In genomic region chr12:75280502-75280901, GRCm38 (mm10) we compare ENCODE assay signal across 8 mouse cellular contexts. TPM values are rescaled to one million over a fixed set of nuclear protein-coding genes. Genes with fewer than 3 reads are reported as not detected.
A peak's percentile ranks its signal among the peaks of the same experiment; 100 is the strongest.
DNase-seq lines count a peak whose midpoint lies in the region; TF ChIP-seq lines count a peak whose summit lies in the region.

No protein-coding gene starts in this region.

- intact Hi-C loops in left cerebral cortex, postnatal 36 days (cut with DNase I) = loop anchor here (5.0 kb wide), 1 partner anchor 107 kb away; no protein-coding TSS in a partner anchor

- no peak for TF ChIP-seq POLR2A in brain, embryonic 14.5 days (IDR thresholded peaks at IDR 0.05; ENCODE audit: borderline replicate concordance, extremely low read depth, insufficient read depth, insufficient read length, poor library complexity, severe bottlenecking)

- peak; percentile 29; the same call in 1 of the 2 replicates for TF ChIP-seq CTCF in brain, embryonic 14.5 days (IDR thresholded peaks at IDR 0.05; ENCODE audit: borderline replicate concordance, extremely low read depth, insufficient read depth, insufficient read length)

- DNase-seq in gastrocnemius, adult 18-20 months (ENCODE audit: low spot score) = peak; percentile 46
- no peak for DNase-seq in gastrocnemius, adult 8-10 months (ENCODE audit: low spot score in 2 of 2)
- DNase-seq in 3T3-L1 (ENCODE audit: low read depth, low spot score) = peak; percentile 76
- no peak for DNase-seq in brain, embryonic 14.5 days (ENCODE audit: low read depth)
- peak; percentile 11 to 26 for DNase-seq in kidney, postnatal 36 days
- no peak for DNase-seq in right cerebral cortex, postnatal 14 days
- DNase-seq in left cerebral cortex, postnatal 36 days (ENCODE audit: low spot score in 2 of 2) = no peak
- DNase-seq in right cerebral cortex, postnatal 4 days = no peak

RNA-seq across cellular contexts. Expression of gene Rhoj, which starts 27.6 kb away (rescaled TPM):
- 10 to 100 TPM; 14.2 to 15.3 TPM for total RNA-seq in gastrocnemius, adult 18-20 months (2021)
- total RNA-seq in gastrocnemius, adult 8-10 months (2022) = 10 to 100 TPM in 2 of 4 experiments, 1 to 10 TPM in 2; 6.4 to 10.8 (median 9.9) TPM
- 14.1 and 24.2 TPM in 2 replicates for polyA plus RNA-seq in brain, embryonic 14.5 days (2012; rRNA removed)
- 1 to 10 TPM; 2.9 to 3.1 TPM for total RNA-seq in left cerebral cortex, postnatal 36 days (2021)

Comparison
In these comparisons a context has a peak if more than half of its experiments do, and no peak if none do; other contexts are left out.
1. DNase-seq: peak in gastrocnemius, adult 18-20 months (single experiment), 3T3-L1 (single experiment) and kidney, postnatal 36 days (2 of 2); none in gastrocnemius, adult 8-10 months (0 of 2), brain, embryonic 14.5 days (single experiment), right cerebral cortex, postnatal 14 days (single experiment), left cerebral cortex, postnatal 36 days (0 of 2) and right cerebral cortex, postnatal 4 days (single experiment).